Mouse (Mus musculus) urinary bladder, postnatal 10 days (tissue): ENCODE measurements around the gene Btd.

Experiments used
- DNase-seq: peaks from one replicate; pipeline ENCODE4 v3.0.0; 2022; ENCODE audit warnings: low spot score

Gene Btd

GRCm38 (mm10) chr14:31647991-31648390 lies 7.2 kb downstream of the Btd start:
- no peak for DNase-seq

- DNase-seq, result no peak
Measured at GRCm38 (mm10) chr14:31650347-31650746, 9.5 kb downstream of the Btd start.

- DNase-seq, result no peak
Measured at GRCm38 (mm10) chr14:31651206-31651605, 10.4 kb downstream of the Btd start.

GRCm38 (mm10) chr14:31652106-31652505 lies 11.3 kb downstream of the Btd start:
- no peak for DNase-seq

GRCm38 (mm10) chr14:31652624-31653023 lies 11.8 kb downstream of the Btd start:
- no peak for DNase-seq

GRCm38 (mm10) chr14:31653101-31653875 lies 12.5 kb downstream of the Btd start:
- no peak for DNase-seq

GRCm38 (mm10) chr14:31654816-31655215 lies 14.0 kb downstream of the Btd start:
- no peak for DNase-seq

GRCm38 (mm10) chr14:31655406-31655805 lies 14.6 kb downstream of the Btd start:
- DNase-seq, result no peak

GRCm38 (mm10) chr14:31656386-31656785 lies 15.6 kb downstream of the Btd start:
- no peak for DNase-seq

GRCm38 (mm10) chr14:31656857-31657645 lies 16.2 kb downstream of the Btd start:
- DNase-seq, result no peak

GRCm38 (mm10) chr14:31658126-31658680 lies 17.4 kb downstream of the Btd start:
- DNase-seq, result no peak

GRCm38 (mm10) chr14:31659501-31660181 lies 18.8 kb downstream of the Btd start:
- DNase-seq, result no peak

- no peak for DNase-seq
Measured at GRCm38 (mm10) chr14:31660312-31661093, 19.7 kb downstream of the Btd start.

GRCm38 (mm10) chr14:31661671-31662554 lies 21.1 kb downstream of the Btd start:
- DNase-seq, result peak; percentile 64

GRCm38 (mm10) chr14:31662555-31663211 lies 21.9 kb downstream of the Btd start:
- no peak for DNase-seq

- DNase-seq, result no peak
Measured at GRCm38 (mm10) chr14:31663376-31664099, 22.7 kb downstream of the Btd start.

- no peak for DNase-seq
Measured at GRCm38 (mm10) chr14:31664100-31664902, 23.5 kb downstream of the Btd start.

- DNase-seq, result no peak
Measured at GRCm38 (mm10) chr14:31664903-31665565, 24.2 kb downstream of the Btd start.
